Mouse (Mus musculus) E14TG2a.4 (cell line): ENCODE measurements around the gene Cbx4.

ENCODE experiments used
- H3K27me3 ChIP-seq: 2 replicates; pipeline ENCODE4 v1.6.1; 2014; ENCODE audit warnings: low read length, control low read depth; ENCODE audit not compliant: insufficient read depth
- H3K36me3 ChIP-seq: 2 replicates; pipeline ENCODE4 v1.6.1; 2014; ENCODE audit warnings: low read length, control low read depth; ENCODE audit not compliant: insufficient read depth
- H3K4me1 ChIP-seq: replicated peaks from 2 replicates; pipeline ENCODE4 v1.6.1; 2014; ENCODE audit warnings: low read depth, low read length, control low read depth
- H3K4me3 ChIP-seq: replicated peaks from 2 replicates; pipeline ENCODE4 v1.5.1; 2014; ENCODE audit warnings: mild to moderate bottlenecking, low read length
- H3K9me3 ChIP-seq: 2 replicates; pipeline ENCODE4 v1.6.1; 2014; ENCODE audit warnings: low read length, control low read depth
- CTCF ChIP-seq: conservative IDR thresholded peaks from 2 replicates; pipeline ENCODE4 v1.5.1; 2014; ENCODE audit warnings: low read length
- NANOG ChIP-seq: IDR thresholded peaks from 2 replicates; pipeline ENCODE4 v1.6.1; 2014; ENCODE audit warnings: borderline replicate concordance, low read length, mixed read lengths
- POU5F1 ChIP-seq: IDR thresholded peaks from 2 replicates; pipeline ENCODE4 v1.6.1; 2014; ENCODE audit warnings: low read length, borderline replicate concordance

The Cbx4 gene

DNA sequence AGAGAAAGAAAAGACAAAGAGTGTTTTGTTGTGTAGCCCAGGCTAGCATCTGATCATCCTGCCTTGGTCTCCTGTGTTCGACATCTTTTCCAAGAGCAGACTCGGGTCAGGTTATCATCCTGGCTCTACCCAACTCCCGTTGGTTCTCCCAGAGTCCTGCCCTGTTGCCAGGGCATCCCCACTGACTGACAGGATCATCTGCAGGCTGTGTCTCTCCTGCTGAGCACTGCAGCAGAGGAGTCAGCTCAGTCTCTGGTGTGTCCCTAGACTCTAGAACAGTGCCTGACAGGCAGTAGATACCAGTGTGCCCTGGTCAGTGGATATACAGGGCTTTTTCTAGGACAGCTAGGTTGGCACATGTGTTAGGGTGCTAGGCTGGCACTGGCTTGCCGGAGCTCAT lies 12.2 kb upstream of the Cbx4 start:
- H3K9me3 ChIP-seq = no peaks in the 10 kb centered on the region
- H3K4me3 ChIP-seq = no peak overlapping the region
- TF ChIP-seq CTCF (no peak), NANOG (no peak), POU5F1 (no peak)
- H3K36me3 ChIP-seq = no peaks in the 10 kb centered on the region
- peaks cover 71% of the 10 kb centered on the region for H3K27me3 ChIP-seq
- H3K4me1 ChIP-seq = peaks cover 4% of the 10 kb centered on the region; the same call in 1 of the 2 replicates

DNA sequence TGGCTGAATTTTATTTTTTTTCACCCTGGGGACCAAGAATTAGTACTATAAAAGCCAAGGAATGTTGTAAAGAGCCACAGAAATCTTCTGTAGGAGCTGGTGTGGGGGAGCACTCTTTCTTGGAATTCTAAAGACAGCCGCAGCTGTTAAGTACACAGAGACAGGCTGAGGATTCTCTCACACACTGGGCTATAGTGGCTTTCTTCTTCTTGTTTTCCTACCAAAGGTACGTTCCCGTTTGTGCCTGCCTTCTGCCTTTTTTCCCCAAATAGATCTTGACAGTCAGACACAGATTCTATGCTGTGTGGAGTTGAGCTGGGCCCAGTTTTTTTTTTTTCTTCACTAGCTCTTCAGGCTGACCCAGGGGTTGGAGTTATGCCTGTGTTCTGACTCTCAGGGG lies 9.4 kb upstream of the Cbx4 start:
- H3K27me3 ChIP-seq = peaks cover 81% of the 10 kb centered on the region
- no peaks in the 10 kb centered on the region for H3K9me3 ChIP-seq
- no peak overlapping the region for H3K4me3 ChIP-seq
- peaks cover 10% of the 10 kb centered on the region for H3K4me1 ChIP-seq
- H3K36me3 ChIP-seq = no peaks in the 10 kb centered on the region
- no peak for TF ChIP-seq POU5F1
- TF ChIP-seq NANOG = no peak
- TF ChIP-seq CTCF = no peak

DNA sequence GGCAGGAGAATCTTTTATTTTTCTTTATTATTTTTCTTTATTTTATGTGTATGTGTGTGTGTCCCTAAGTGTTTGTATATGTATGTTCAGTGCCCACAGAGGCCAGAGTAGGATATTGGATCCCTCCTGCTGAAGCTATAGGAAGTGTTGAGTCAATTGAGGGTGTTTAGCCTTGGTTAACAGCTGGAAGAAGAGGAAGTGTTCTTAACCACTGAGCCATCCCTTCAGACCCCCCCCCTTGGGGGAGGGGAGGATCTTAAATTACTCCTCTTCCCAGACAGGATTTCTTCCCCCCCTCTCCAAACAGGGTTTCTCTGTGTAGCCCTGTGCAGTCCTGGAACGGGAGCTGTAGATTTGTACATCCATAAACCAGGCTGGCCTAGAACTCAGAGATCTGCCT lies 7.3 kb upstream of the Cbx4 start:
- Histone ChIP-seq H3K4me1 (peaks cover 31% of the 10 kb centered on the region), H3K4me3 (no peak overlapping the region), H3K9me3 (no peaks in the 10 kb centered on the region), H3K27me3 (peaks cover 93% of the 10 kb centered on the region), H3K36me3 (no peaks in the 10 kb centered on the region)
- no peak for TF ChIP-seq NANOG
- TF ChIP-seq CTCF = no peak
- TF ChIP-seq POU5F1 = no peak

DNA sequence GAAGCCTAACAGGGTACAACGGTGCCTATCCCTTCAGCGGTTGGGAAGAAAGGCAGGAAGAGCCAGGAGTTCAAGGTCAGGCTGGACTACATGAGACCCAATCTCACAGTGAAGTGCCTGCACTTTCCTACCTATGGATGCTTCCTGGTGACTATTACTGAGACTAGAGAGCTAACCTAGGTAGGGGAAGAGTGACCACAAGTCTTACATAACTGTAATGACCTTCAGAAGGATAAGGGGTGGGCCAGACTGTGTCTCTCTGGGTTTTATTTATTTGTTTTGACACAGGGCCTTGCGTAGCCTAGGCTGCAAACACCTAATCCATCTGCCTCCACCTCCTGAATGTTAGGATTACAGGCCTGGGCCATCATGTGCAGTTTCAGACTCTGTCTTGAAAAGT lies 6.3 kb upstream of the Cbx4 start:
- H3K9me3 ChIP-seq = no peaks in the 10 kb centered on the region
- H3K4me1 ChIP-seq = peaks cover 39% of the 10 kb centered on the region
- H3K36me3 ChIP-seq = no peaks in the 10 kb centered on the region
- peaks cover 96% of the 10 kb centered on the region for H3K27me3 ChIP-seq
- TF ChIP-seq NANOG (no peak), CTCF (no peak), POU5F1 (no peak)
- no peak overlapping the region for H3K4me3 ChIP-seq

DNA sequence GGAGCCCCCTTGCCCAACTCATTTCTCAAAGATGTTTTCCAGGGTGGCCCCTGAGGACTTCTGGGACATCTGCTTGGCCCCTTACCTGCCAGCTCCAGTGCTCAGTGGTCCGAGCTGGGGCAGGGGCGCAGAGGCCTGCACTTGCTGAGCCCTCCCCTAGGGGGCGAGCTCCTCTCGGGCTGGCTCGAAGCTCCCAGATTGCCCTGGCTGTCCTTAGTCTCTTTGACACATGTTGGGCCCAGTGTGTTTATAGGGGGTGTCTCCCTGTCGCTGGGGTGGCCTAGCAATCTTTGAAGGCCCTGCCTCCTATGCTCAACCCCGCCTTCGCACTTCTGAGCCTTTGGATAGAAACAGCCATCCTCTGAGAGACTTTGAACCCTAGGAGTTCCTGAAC lies 5.6 kb upstream of the Cbx4 start:
- TF ChIP-seq CTCF = peak; percentile 93
- TF ChIP-seq NANOG = no peak
- TF ChIP-seq POU5F1 = no peak
- H3K27me3 ChIP-seq = peaks cover 97% of the 10 kb centered on the region
- H3K4me3 ChIP-seq = peak overlapping the region; percentile 71
- peaks cover 44% of the 10 kb centered on the region for H3K4me1 ChIP-seq
- no peaks in the 10 kb centered on the region for H3K36me3 ChIP-seq
- no peaks in the 10 kb centered on the region for H3K9me3 ChIP-seq

DNA sequence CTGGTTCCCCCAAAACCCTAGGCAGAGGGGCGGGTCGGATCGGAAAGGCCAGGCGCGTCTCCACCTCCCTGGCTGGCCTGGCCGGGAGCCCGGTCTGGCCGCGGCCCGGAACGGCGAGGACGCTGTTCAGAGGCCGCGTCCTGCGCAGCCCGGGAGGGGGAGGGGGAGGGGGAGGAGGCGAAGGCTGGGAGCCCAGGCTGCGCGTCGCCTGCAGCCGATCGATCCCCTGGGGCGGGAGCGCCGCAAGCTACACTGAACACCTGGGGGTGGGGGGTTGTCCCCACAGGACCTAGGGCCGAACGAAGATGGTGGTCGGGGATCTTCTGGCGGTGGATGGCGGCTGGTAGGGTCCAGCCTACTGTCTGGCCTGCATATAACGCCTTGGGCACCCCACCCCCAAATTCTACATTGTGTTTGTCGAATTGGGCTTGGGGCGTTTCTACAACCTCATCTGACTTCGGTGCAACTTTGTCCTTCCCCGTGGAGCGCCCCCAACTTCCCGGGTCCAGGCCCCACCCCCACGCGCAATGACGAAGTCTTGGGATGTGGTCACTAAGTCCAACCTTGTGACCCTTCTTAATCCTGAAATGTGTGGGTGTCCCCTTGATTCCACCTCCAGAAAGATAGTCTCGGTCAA lies 5.1 kb upstream of the Cbx4 start:
- Histone ChIP-seq H3K27me3 (peaks cover 96% of the 10 kb centered on the region), H3K36me3 (no peaks in the 10 kb centered on the region), H3K4me3 (peak overlapping the region; percentile 71), H3K4me1 (peaks cover 47% of the 10 kb centered on the region), H3K9me3 (no peaks in the 10 kb centered on the region)
- TF ChIP-seq NANOG = no peak

DNA sequence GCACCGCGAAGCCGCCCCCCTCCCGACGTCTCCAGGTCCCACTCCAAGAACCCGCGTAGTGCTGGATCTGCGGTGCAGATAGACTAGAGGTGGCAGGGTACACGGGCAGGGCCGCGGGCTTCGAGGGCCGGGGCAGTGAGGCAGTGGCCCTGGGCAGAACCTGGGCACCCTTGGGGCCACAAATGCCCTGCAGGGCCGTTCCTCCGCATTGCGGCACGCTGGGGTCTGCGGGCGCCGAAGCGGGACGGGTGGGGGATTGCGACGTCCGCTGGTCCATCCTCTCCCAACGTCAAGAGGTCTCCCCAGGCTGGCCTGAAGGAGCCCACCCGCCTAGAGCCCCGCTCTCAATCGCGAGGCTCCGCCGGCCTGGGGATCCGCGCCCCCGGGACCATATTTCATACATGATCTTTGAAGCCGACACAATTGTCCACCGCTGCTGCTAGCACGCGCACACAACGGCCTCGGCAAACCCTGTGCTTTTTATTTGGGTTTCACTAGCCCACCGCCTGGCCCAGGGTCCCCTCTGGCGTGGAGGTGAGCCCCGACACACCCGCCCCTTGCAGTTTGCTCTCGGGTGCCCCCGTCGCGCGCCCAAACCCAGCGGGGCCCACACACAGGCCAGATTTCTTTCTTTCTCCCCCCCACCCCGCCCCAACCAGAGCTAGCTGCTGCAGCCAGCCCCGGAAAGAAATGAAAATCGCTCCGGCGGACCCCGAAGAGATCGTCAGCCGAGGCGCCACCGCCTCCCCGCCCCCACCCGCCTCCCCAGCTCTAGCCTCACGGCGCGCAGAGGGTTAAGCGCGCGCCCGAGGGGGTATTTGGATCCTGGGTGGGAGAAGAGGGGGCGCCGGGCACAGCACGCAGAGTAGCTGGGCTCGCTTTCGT lies 4.3 kb upstream of the Cbx4 start:
- H3K36me3 ChIP-seq = no peaks in the 10 kb centered on the region
- peaks cover 43% of the 10 kb centered on the region for H3K4me1 ChIP-seq
- peaks cover 93% of the 10 kb centered on the region for H3K27me3 ChIP-seq
- H3K4me3 ChIP-seq = peak overlapping the region; percentile 71
- no peaks in the 10 kb centered on the region for H3K9me3 ChIP-seq
- no peak for TF ChIP-seq NANOG
- no peak for TF ChIP-seq CTCF
- TF ChIP-seq POU5F1 = no peak

DNA sequence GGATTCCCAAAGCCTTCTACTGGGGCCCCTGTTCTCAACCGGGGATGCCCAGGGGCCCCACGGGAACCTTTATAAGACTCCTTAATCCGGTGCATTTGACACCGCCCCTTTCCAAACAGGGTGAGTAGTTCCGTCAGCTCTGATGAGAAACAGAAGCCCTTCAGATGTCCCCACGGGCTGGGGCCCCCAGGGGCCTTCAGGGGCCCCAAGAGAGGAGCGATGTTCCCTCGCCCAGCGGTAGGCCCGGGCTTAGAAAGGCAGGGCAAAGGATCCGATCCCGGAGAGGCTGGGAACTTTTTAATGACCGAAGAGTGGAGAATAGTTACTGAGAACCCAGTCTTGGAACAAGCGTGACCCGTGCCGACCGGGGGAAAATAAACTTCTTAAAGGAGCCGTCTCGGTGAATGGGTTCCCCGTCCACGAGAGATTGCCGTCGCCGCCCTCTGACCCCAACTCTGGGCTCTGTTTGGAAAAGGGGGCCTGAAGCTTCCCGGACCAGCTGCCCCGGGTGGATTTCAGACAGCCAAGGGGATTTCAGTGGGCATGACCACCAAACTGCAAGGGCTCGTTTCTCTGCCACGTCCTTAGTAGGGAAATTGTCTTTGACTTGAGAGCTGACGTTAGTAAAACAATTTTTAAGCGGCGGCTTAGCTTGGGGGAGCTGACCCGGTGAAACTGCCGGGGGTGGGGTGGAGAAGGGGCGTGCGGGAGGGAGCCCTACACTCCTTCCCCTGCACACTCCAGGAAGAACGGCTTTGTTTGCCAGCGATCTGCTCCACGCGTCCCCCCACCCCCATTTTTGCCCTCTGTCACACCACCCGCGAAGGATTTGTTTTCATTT lies 3.4 kb upstream of the Cbx4 start:
- no peak for TF ChIP-seq NANOG
- TF ChIP-seq POU5F1 = no peak
- no peak for TF ChIP-seq CTCF
- no peaks in the 10 kb centered on the region for H3K36me3 ChIP-seq
- H3K4me3 ChIP-seq = peak overlapping the region; percentile 55
- H3K4me1 ChIP-seq = peaks cover 50% of the 10 kb centered on the region
- peaks cover 93% of the 10 kb centered on the region for H3K27me3 ChIP-seq
- no peaks in the 10 kb centered on the region for H3K9me3 ChIP-seq
